Mouse (Mus musculus) liver, postnatal 0 days (tissue): ENCODE results near the gene Slc44a1.

Experiments used
- CTCF ChIP-seq: sonication (generic); IDR thresholded peaks from 2 replicates; pipeline ENCODE4 v1.5.1; 2016; ENCODE audit warnings: antibody characterized with exemption, low read depth
- EP300 ChIP-seq: IDR thresholded peaks from 2 replicates; pipeline ENCODE4 v1.6.1; 2016; ENCODE audit warnings: antibody characterized with exemption, low read depth, mild to moderate bottlenecking

- TF ChIP-seq EP300 = no peak
- TF ChIP-seq CTCF = no peak
Measured at GRCm38 (mm10) chr4:53427120-53427519, 13.1 kb upstream of the Slc44a1 start.
